Mouse (Mus musculus) kidney, adult 2 months (tissue): ENCODE data around the gene Dnajb3. TPM values are rescaled to one million over a fixed set of nuclear protein-coding genes. Genes with fewer than 3 reads are reported as not detected.

Experiments used
- DNase-seq: peaks from one replicate; pipeline ENCODE4 v3.0.0; 2021
- H3K27ac ChIP-seq: fragments of 200-500 bp; 2 replicates; pipeline ENCODE4 v1.5.1; 2012; ENCODE audit warnings: low read depth, low read length, control low read depth, inconsistent platforms; ENCODE audit not compliant: insufficient read depth
- H3K27me3 ChIP-seq: fragments of 200-500 bp; replicated peaks from 2 replicates; pipeline ENCODE4 v1.6.1; 2012; ENCODE audit warnings: mild to moderate bottlenecking, moderate library complexity, low read length, inconsistent platforms; ENCODE audit not compliant: control insufficient read depth, insufficient read depth
- H3K36me3 ChIP-seq: fragments of 200-500 bp; 2 replicates; pipeline ENCODE4 v1.6.1; 2012; ENCODE audit warnings: mild to moderate bottlenecking, moderate library complexity, low read length, inconsistent platforms; ENCODE audit not compliant: control insufficient read depth, insufficient read depth
- H3K4me1 ChIP-seq: fragments of 200-500 bp; 2 replicates; pipeline ENCODE4 v1.6.1; 2011; ENCODE audit warnings: low read length; ENCODE audit not compliant: control insufficient read depth, insufficient read depth
- H3K4me3 ChIP-seq: fragments of 200-500 bp; 2 replicates; pipeline ENCODE4 v1.5.1; 2011; ENCODE audit warnings: mild to moderate bottlenecking, low read depth, low read length, control low read depth; ENCODE audit not compliant: insufficient read depth
- CTCF ChIP-seq: fragments of 200-500 bp; conservative IDR thresholded peaks from 2 replicates; pipeline ENCODE4 v1.5.1; 2011; ENCODE audit warnings: low read depth, mild to moderate bottlenecking, control low read depth, low read length, moderate library complexity, mixed read lengths; ENCODE audit not compliant: insufficient read depth, insufficient read length
- POLR2A ChIP-seq: fragments of 200-500 bp; IDR thresholded peaks from one replicate; pipeline ENCODE4 v1.6.1; 2011; ENCODE audit warnings: low read depth, low read length, control low read depth
- WGBS: fragments of 180-500 bp; shearing (Covaris S2); methylation state at CpG from one replicate; pipeline ENCODE4 v1.1.7; 2018; 5-methylcytosine and 5-hydroxymethylcytosine counted together
- polyA plus RNA-seq: library from polyadenylated mRNA; depleted of rRNA; stranded (reverse); fragments of >200 nt; gene quantifications from 2 replicates; pipeline ENCODE4 v1.2.3, GENCODE M21; 2012; rRNA removed

The Dnajb3 gene
- polyA plus RNA-seq, 1 experiment = 1.6 TPM

DNA sequence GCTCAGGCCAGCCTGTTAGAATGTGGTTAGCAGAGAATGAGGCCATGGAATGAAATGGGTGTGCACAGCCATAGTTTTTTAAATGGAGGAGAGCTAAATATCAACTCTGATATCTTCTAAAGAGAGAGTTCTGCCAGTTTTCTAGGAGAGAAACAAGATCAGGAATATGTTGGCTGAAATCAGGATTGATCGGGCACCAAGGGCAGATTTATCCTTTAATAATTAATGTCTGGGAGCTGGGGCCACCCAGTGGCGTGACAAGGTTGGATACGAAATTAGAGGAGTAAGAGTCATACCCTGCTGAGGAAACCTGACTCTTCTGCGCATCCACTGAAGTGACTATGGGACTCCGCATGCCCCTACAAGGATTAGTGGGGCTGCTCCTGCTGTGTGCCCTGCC, 39.9 kb downstream of the Dnajb3 start, which contains the start of gene Ugt1a5:
Gene Ugt1a5 (plus strand): TSS at position 302 of the 400 bp plus-strand sequence.
- Histone ChIP-seq H3K27ac (no peak within 1 kb of the TSS), H3K4me1 (no peaks in the 10 kb centered on the region), H3K36me3 (no peaks in the 10 kb centered on the region), H3K4me3 (no peak within 1 kb of the TSS), H3K27me3 (no peaks in the 10 kb centered on the region)
- WGBS = 74% methylated on average over 5 of the region's 5 CpGs
- no peak for DNase-seq
- TF ChIP-seq POLR2A = no peak
- 0 out of 2 replicates have a peak, but pooled peaks have one; percentile 16 for TF ChIP-seq CTCF

DNA sequence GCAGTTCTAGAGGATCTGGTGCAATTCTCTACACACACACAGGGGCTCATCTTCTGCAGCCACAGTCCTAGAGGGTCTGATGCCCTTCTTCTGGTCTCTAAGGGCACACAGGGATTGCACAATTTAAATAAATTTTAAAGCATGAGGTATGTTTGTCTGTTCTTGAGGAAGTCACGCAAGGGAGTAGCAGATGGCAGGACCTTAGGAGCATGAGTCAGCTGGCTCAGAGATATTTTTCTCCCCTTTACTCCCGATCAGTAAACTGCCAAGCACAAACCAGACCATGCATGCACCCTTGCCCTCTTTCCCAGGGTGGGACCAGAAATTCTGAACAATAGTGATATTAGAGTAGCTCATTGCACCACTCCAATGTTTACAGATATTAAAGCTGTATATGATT, 47.2 kb downstream of the Dnajb3 start:
- no peak overlapping the region for H3K4me3 ChIP-seq
- no peaks in the 10 kb centered on the region for H3K4me1 ChIP-seq
- H3K27ac ChIP-seq = no peak overlapping the region
- no peaks in the 10 kb centered on the region for H3K27me3 ChIP-seq
- DNase-seq = no peak
- 74% methylated on average over 2 of the region's 2 CpGs for WGBS
- no peaks in the 10 kb centered on the region for H3K36me3 ChIP-seq
- TF ChIP-seq CTCF = no peak
- TF ChIP-seq POLR2A = no peak

Other genes with a start within 250 kb of the Dnajb3 start
- 10.0 and 10.1 TPM in 2 replicates for gene Usp40, start 197.2 kb downstream of the Dnajb3 start, polyA plus RNA-seq
- 129 and 166 TPM in 2 replicates for gene Ugt1a10, start 150.4 kb downstream of the Dnajb3 start, polyA plus RNA-seq
- 3.2 and 5.1 TPM in 2 replicates for gene Ugt1a9, start 135.0 kb downstream of the Dnajb3 start, polyA plus RNA-seq
- 0.20 and 0.22 TPM in 2 replicates for gene Ugt1a8, start 118.0 kb downstream of the Dnajb3 start, polyA plus RNA-seq
- gene Ugt1a7c, start 110.7 kb downstream of the Dnajb3 start, polyA plus RNA-seq = 85.2 and 96.9 TPM in 2 replicates
- gene Ugt1a6b, start 102.5 kb downstream of the Dnajb3 start, polyA plus RNA-seq = 8.5 and 10.5 TPM in 2 replicates
- gene Ugt1a6a, start 71.0 kb downstream of the Dnajb3 start, polyA plus RNA-seq = 20.9 and 21.1 TPM in 2 replicates
- 0.59 and 0.90 TPM in 2 replicates for gene Ugt1a5, start 39.8 kb downstream of the Dnajb3 start, polyA plus RNA-seq
- gene Ugt1a2, start 5.2 kb downstream of the Dnajb3 start, polyA plus RNA-seq = 1,010 and 1,230 TPM in 2 replicates
- gene Ugt1a1, start 6.2 kb upstream of the Dnajb3 start, polyA plus RNA-seq = 25.5 and 31.7 TPM in 2 replicates
- gene Mroh2a, start 21.2 kb upstream of the Dnajb3 start, polyA plus RNA-seq = 0.08 TPM in 2 replicates
- 12.8 and 14.5 TPM in 2 replicates for gene Hjurp, start 71.9 kb upstream of the Dnajb3 start, polyA plus RNA-seq
- gene Trpm8, start 71.9 kb upstream of the Dnajb3 start, polyA plus RNA-seq = not detected in 2 replicates
- 1,106 and 1,181 TPM in 2 replicates for gene Spp2, start 201.2 kb upstream of the Dnajb3 start, polyA plus RNA-seq